Mouse (Mus musculus): ENCODE measurements around the gene Slx4. TPM values are rescaled to one million over a fixed set of nuclear protein-coding genes. Genes with fewer than 3 reads are reported as not detected.
"Not testable (repeated sequence)": the region's sequence is repeated elsewhere in the genome, so short reads cannot be mapped to it uniquely, and the experiment has no call there.

The Slx4 gene
- total RNA-seq, 2 experiments from 2014 or later, result 60.9 to 61.7 TPM

GRCm38 (mm10) chr16:4016786-4017185, 13.2 kb upstream of the Slx4 start:
- intact Hi-C loops (cut with DNase I); DNase-seq (ENCODE audit: extremely low spot score in 1 of 2, low spot score in 2 of 2): not testable (repeated sequence)

- DNase-seq (ENCODE audit: extremely low spot score in 1 of 2, low spot score in 2 of 2), result no peak
- intact Hi-C loops (cut with DNase I), result no loop called here
These were observed 10.6 kb upstream of the Slx4 start for GRCm38 (mm10) chr16:4014040-4014668.

GRCm38 (mm10) chr16:4012882-4013570, 9.5 kb upstream of the Slx4 start:
- DNase-seq (ENCODE audit: extremely low spot score in 1 of 2, low spot score in 2 of 2), result no peak
- intact Hi-C loops (cut with DNase I), result no loop called here

GRCm38 (mm10) chr16:3988410-3988809, 15.2 kb downstream of the Slx4 start:
- intact Hi-C loops (cut with DNase I), result loop anchor here (5.0 kb wide), 1 partner anchor 46 kb away; no protein-coding TSS in a partner anchor
- no peak for DNase-seq (ENCODE audit: extremely low spot score in 1 of 2, low spot score in 2 of 2)

GRCm38 (mm10) chr16:3983146-3983700, 20.3 kb downstream of the Slx4 start:
- no peak for DNase-seq (ENCODE audit: extremely low spot score in 1 of 2, low spot score in 2 of 2)
- intact Hi-C loops (cut with DNase I), result no loop called here

- intact Hi-C loops (cut with DNase I), result no loop called here
- DNase-seq (ENCODE audit: extremely low spot score in 1 of 2, low spot score in 2 of 2), result no peak
These were observed 21.4 kb downstream of the Slx4 start for GRCm38 (mm10) chr16:3982173-3982572.

GRCm38 (mm10) chr16:3976712-3977111, 26.9 kb downstream of the Slx4 start:
- intact Hi-C loops (cut with DNase I), result no loop called here
- no peak for DNase-seq (ENCODE audit: extremely low spot score in 1 of 2, low spot score in 2 of 2)

- no peak for DNase-seq (ENCODE audit: extremely low spot score in 1 of 2, low spot score in 2 of 2)
- intact Hi-C loops (cut with DNase I), result no loop called here
These were observed 27.3 kb downstream of the Slx4 start, which contains the start of gene Nlrc3 for GRCm38 (mm10) chr16:3976251-3976671. Gene Nlrc3, minus strand, starts transcription at chr16:3976632.

GRCm38 (mm10) chr16:3975658-3976057, 27.9 kb downstream of the Slx4 start:
- DNase-seq (ENCODE audit: extremely low spot score in 1 of 2, low spot score in 2 of 2), result no peak
- intact Hi-C loops (cut with DNase I), result no loop called here

- DNase-seq (ENCODE audit: extremely low spot score in 1 of 2, low spot score in 2 of 2); intact Hi-C loops (cut with DNase I): not testable (repeated sequence)
These were observed 29.1 kb downstream of the Slx4 start for GRCm38 (mm10) chr16:3974456-3974855.

- intact Hi-C loops (cut with DNase I), result no loop called here
- DNase-seq (ENCODE audit: extremely low spot score in 1 of 2, low spot score in 2 of 2), result no peak
These were observed 38.0 kb downstream of the Slx4 start for GRCm38 (mm10) chr16:3965534-3965933.

- intact Hi-C loops (cut with DNase I), result no loop called here
- no peak for DNase-seq (ENCODE audit: extremely low spot score in 1 of 2, low spot score in 2 of 2)
These were observed 38.6 kb downstream of the Slx4 start for GRCm38 (mm10) chr16:3964990-3965389.

GRCm38 (mm10) chr16:3959261-3959660, 44.3 kb downstream of the Slx4 start:
- DNase-seq (ENCODE audit: extremely low spot score in 1 of 2, low spot score in 2 of 2), result no peak
- intact Hi-C loops (cut with DNase I), result no loop called here

- intact Hi-C loops (cut with DNase I), result no loop called here
These were observed 47.2 kb downstream of the Slx4 start for GRCm38 (mm10) chr16:3956369-3956768.

GRCm38 (mm10) chr16:3951141-3951540, 52.4 kb downstream of the Slx4 start:
- intact Hi-C loops (cut with DNase I), result no loop called here
- no peak for DNase-seq (ENCODE audit: extremely low spot score in 1 of 2, low spot score in 2 of 2)

More at GRCm38 (mm10) chr16:3956369-3956768, 47.2 kb downstream of the Slx4 start:
- DNase-seq (ENCODE audit: extremely low spot score in 1 of 2, low spot score in 2 of 2), result peak in 1 of 2 experiments; percentile 56

- intact Hi-C loops (cut with DNase I), result no loop called here
- no peak for DNase-seq (ENCODE audit: extremely low spot score in 1 of 2, low spot score in 2 of 2)
These were observed 68.9 kb downstream of the Slx4 start for GRCm38 (mm10) chr16:3934701-3935100.

GRCm38 (mm10) chr16:3934091-3934490, 69.5 kb downstream of the Slx4 start:
- no peak for DNase-seq (ENCODE audit: extremely low spot score in 1 of 2, low spot score in 2 of 2)
- intact Hi-C loops (cut with DNase I), result no loop called here

- intact Hi-C loops (cut with DNase I), result no loop called here
- no peak for DNase-seq (ENCODE audit: extremely low spot score in 1 of 2, low spot score in 2 of 2)
These were observed 70.0 kb downstream of the Slx4 start for GRCm38 (mm10) chr16:3933536-3933935.

GRCm38 (mm10) chr16:3929151-3929550, 74.4 kb downstream of the Slx4 start:
- intact Hi-C loops (cut with DNase I), result no loop called here
- no peak for DNase-seq (ENCODE audit: extremely low spot score in 1 of 2, low spot score in 2 of 2)
